Mouse (Mus musculus): ENCODE results near the gene 1110051M20Rik.

1110051M20Rik gene

DNA sequence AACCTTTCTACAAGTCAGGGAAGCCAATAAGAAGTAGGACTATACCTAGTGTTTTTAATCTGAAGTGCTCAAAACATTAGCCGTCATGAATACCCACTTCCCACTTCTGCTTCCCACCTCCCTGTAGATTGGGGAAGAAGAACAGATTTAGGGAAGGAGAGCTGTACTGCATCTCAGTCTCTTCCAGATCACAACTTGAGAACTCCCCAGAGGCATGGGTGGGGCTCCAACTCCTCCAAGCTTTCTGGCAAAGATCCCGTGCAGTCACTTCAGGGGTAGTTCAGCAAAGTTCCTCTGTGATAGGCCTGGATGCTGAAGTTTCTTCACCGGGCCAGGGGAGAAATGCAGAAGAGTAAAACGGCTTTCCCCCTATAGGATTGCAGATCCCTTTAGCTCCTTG, 109.4 kb downstream of the 1110051M20Rik start:
- no peak for DNase-seq

DNA sequence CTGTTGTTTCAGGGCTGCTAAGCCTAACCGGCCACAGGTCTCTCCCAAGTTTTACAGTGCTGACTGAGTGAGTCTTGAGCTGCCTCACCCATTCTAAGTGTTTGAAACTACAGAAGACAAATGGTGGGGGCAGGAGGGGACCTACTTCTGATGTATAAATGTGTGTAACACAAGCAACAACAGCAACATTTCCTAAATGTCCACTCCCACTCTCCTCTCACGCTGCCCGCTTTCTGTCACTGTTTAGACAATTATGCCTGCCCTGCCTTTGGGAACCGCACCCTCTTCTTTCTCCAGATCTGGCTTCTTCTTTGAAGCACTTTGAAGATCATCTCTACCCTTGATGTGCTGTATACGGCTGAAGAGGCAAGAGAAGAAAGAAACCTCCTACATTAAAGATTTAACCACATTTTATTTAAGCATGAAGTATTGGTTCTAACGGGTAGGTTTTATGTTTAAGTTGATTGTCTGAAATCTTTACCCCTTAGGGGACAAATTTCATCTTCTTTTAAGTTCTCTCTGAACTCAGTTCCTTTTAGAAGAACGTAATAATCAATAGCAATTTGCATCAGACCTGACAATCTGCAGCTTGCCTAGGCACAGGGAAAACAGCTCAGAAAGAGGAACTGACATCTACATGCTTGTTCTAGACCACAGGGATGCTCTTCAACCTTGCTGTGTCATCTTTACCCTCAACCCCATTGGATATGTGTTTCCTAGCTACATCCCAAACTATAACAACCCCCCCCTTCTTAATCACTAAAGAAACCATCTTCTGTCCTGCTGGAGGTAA, 113.3 kb downstream of the 1110051M20Rik start:
- DNase-seq: no peak

DNA sequence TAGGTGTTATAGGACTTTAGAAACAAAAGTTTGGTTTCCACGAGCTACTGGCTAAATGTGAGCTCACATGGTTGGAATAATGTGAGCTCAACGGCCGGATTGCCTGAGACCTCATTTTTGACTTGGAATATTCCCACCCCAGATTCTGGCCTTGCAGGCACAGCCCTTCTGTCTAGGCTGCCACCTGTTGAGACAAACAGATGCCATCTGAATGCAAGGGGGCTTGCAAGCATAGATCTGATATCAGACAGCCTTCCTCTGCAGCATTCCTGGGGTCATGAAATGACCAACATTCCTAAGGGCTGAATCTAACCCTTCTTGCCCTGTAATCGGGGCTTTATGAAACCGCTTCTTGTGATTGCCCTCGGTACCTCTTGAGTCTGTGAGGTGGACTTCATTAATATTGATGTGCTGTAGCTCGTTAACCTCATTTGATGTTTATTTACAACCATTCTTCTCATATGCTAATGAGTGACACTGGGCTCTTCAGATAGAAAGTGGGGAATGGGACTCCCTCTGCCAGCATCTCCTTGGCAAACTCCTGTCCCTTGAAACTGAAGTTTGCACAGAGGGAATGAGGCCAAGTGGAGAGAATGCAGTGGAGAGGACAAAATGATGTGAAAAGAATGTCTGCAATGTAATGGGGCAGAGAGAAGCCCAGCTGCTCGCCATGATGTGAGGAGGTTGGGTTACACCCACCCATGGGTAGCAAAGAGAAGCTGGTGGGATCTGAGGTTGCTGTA, 114.3 kb downstream of the 1110051M20Rik start:
- no peak for DNase-seq

DNA sequence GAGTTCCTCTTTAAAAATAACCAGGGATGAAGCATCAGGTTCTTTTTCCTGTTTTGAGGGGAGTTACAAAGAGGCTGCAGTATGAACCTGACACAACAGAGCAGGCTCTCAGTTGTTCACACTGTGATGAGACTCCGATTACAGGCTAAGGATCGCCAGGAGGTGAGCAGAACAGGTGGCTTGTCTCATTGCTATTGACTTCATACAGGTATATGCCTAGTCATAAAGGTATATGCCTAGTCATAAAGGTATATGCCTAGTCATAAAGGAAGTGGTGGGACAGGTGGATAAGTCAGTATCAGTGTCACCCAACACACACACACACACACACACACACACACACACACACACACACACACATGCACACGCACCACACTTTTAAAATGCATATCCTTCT, 115.8 kb downstream of the 1110051M20Rik start:
- DNase-seq: no peak

DNA sequence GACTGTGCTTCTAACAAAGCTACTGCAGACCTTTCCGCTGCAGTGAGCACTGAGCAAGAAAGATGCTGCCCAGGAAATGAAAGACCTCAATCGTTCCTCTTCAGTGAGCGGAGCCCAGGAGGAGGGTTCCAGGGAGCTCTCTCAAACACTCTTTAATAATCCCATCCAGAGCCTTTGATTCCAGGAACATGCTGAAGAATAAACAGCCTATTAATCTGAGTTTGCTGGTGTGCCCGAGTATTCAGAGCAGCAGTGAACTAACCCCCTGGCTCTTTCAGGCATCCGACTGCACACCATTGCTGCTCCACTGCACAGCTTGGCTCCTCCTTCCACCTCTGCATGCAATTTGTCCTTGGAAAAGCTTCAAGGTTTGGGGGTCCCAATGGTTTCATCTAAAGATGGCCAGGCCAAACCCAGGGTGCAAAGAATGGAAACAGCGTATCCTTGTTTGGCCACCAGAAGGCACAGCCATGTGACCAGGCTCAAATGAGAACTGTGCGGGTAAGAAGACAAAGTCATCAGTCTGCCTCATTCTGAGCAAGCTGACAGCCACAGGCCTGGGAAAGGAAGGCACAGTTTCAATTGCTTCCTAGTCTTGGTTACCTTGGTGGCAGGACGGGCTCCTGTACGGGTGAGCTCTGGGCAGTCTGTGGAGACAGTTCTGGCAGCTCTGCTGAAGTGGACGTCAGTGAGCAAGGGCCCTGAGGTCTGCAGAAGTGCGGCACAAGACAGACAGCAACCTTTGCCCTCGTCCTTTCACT, 116.4 kb downstream of the 1110051M20Rik start:
- no peak for DNase-seq

DNA sequence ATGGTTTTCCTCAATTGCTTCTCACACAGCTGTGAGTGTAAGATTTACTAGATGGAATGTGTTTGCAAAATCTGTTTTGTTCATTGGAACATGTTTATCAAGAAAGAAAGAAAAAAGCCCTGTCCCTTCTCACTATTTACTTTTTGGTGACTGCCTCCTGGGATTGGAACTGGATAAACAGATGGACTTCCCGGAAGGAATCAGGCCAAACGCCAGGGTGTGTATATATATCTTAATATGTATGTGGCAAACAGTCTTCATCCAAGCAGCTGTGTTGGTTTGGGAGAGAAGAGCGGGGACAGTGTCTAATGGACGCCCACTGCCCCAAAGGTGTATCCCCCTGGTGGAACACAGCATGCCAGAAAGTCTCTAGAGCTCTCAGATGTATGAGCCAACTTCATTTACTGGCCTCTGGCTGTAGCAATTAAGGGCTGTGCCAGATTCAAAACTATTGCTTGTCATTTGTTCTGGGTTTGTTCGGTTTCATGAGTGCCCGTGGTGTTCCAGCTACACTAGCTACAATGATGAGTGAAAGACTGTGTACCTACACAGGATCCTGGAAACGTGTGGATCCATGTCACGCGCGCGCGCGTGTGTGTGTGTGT, 117.7 kb downstream of the 1110051M20Rik start:
- no peak for DNase-seq

DNA sequence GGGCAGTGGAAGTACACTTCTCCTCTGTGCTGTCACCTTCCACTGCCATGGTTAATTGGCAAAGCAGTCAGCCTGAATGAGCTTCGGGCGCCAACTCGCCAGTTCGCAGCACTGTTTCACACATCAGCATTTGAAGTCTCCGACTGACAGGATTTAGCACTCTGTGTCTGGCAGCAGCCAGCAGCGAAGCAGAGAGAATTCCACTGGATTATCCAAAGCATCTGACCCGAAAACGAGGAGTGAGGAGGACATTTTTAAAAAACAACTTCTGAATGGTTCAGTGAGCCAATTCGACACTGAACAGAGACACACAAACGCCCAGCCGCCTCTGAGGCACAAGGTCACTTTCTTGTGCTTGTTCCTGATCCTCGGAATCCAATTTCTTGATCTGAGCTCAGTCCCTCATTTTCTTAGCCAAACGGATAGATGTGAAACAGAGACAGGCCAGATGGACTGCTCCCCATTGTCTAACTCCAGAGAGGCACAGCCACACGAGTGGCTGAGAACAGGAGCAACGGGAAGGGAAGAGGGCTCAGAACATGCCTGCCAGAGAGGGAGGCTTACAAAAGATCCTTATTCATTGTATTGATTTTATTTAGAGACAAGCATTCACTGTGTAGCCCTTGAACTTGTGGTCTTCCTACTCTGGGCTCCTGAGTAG, 119.6 kb downstream of the 1110051M20Rik start:
- peak; percentile 14 for DNase-seq

DNA sequence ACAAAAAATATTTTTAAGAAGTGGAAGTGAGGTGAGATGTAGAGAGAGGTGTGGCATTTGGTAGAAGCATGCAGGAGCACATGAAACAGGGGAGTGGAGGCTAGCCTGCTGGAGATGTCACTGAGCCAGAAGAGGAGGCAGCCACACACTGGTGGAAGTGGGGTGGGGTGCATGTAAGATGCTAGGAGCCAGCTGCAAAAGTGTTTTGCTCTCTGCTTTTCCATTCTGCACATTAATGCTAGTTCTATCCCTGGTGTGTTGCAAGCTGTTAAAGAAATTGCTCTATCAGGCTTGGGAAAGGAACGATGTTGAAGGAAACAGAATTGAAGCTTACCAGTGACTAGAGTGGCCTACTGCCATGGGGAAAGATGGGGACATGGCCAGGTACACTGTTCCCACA, 120.2 kb downstream of the 1110051M20Rik start:
- no peak for DNase-seq

DNA sequence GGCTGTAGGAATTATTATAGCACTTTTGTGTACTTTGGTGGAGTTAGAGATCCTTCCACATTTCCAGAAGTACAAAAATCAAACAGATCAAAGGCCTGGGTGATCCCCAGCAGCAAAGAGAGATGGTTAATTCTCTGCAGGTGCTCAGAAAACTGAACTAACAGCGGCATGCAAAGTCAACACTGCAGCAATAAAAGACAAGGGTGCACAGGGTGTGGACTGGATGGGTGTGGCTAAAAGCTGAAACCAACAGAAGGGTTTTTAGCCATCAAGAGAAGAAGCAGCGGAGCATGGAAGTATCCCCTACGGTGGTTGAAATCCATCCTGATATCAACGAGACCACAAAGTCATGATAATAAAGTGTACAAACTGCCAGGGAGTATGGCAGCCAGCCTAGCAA, 122.0 kb downstream of the 1110051M20Rik start:
- DNase-seq: no peak

DNA sequence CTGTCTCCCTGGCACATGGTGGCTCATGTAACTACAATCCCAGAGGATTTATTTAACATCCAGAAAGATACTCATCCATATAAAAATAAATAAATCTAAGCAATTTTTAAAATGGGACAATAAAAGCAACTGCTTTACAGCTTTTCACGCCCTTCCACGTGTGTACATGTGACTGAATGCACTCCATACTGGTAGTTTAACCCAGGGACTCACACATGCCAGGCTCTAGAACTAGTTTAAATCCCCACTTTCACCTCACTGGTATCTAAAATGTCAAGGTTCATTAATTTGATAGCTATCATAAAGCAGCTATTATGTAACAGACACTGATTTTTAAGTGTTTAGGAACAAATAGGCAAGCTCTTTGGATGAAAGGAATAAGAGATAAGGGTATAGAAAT, 122.6 kb downstream of the 1110051M20Rik start:
- DNase-seq: no peak

DNA sequence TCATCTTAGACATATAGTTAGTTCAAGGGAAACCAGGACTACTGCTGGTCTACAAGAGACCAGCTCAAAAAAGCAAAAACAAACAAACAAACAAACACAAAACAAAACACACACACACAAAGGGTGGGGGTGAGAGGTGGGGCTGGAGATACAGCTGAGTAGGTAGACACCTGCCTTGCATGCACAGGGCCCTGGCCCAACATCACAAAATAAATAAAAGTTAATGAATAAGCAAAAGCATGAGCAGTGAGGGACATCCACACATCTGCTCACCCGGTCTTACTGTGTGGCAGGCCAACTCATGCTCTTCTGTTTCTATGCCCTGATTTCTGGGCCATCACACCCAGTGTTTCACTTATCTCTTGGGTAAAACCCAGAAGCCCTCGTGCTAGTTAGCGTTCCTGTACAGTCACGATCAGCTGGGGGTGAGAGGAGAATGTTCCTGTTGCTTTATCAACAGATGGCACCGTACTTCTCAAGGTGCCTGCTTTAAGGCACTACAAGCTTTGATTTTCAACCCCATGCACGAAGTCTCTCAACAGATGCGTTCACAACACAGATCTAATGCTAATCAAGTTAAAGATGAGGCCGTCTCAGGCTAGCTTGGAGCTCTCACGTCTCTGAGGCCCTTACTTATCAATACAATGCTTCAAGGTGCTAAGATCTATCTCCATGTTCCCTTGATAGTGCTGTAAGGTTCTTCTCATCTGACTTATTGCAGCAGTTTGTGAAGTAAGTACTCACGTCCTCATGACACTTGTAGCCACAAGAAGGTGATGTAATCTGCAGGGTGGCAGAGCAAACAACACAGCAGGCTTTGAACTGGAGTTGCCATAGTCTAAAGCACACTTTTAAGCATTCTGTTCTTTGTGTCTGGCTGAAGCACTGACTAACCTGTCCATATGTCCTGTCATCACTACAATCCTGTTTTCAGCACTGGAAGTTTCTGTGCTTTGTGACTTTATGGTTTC, 123.7 kb downstream of the 1110051M20Rik start:
- no peak for DNase-seq

DNA sequence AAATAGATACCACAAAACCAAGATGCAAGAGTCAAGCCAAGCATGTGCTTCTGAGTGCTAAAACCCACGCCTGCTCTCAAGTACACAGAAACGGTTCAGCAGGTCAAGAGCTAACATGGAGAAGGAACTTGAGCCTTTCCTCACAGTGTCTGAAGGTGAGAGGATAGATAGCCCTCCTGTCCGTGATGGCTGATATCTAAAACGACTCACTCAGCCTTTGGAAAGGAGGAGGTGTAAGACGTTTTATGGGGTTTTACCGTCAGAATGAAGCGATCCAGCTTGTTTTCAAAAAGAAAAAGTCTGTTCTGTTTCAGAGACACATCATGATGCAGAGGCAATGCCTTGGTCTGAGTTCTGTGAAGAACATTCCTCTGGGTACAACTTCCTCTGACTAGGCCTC, 130.3 kb downstream of the 1110051M20Rik start:
- DNase-seq: no peak

DNA sequence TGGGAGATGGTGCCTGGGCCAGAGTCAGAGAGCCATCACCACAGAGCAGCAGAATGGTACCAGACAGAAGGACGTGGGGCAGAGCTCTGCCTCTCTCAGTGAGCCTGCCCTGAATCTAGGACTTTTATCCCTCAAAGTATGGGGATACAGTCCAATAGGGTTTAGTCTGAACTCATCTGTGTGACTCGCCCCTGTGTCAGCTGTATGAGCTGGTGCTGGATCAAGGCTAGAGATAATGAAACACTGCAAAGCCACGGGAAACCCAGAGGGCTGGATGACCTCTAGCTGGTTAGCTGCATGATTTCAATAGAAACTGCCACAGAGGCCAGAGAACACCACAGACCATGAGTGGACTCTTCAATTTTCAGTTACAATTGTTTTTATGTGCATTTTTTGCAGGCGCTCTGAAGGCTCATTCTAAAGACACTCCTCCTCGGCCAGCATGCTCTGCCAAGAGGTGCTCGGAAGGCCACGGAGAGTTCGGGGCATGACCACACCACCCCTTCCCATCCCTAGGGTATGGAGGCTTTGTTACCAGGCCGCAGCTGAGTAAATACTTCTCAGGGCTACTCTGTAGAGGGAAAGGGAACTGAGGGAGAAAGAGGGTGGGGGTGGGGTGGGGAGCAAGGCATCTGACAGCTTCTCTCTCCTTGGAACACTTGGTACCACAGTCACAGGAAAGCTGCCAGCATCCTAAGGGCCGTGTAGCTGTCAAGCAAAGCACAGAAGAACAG, 131.8 kb downstream of the 1110051M20Rik start:
- no peak for DNase-seq

DNA sequence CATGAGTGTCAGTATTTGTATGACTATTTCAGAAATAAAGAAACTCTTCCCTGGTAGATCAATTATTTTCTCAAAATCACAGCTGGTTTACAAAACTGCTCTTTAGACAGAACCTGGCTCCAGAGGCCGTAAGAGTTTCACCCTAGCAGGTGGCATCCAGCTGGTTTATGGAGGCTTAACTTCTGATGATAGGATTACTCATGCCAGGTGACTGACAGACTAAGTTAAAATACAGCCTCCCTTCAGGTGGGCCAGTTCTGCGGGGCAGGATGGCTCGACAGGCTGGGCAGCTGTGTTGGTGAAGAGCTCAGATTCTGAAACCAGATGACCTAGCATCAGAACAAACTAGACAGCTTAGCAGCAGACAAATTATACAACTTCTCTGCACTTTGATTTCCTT, 135.0 kb downstream of the 1110051M20Rik start:
- no peak for DNase-seq

DNA sequence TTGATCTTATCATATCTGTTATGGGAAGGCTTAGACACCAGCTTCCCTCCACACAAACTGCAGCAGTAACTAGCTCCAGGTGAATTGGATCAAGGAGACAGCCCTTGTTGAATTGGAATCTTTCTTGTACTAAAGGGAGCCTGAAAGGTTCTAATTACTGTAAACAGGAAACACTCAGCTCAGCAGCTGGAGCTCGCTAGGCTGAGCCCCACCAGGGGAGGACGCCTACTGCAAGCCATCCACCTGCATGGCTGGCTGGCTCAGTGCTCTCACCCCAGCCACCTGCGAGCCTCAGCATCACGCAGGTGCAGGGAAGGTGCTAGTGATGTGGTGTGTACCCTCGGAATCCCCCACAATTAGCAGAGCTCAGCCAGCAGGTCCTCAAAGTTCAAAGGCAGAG, 135.8 kb downstream of the 1110051M20Rik start:
- no peak for DNase-seq

DNA sequence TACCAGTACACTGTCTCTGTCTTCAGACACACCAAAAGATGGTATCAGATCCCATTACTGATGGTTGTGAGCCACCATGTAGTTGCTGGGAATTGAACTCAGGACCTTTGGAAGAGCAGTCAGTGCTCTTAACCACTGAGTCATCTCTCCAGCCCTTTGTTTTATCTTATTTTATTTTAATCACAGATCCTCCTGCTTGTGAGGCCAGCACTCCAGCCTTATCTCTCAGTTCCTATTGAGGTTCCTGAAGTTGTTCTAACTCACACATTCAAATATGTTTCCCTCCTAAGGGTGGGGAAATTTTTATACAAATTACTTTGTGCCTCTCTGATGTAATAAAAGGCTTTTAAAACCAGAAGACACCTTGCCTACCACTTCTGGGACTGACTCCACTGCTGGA, 137.9 kb downstream of the 1110051M20Rik start:
- DNase-seq: no peak

DNA sequence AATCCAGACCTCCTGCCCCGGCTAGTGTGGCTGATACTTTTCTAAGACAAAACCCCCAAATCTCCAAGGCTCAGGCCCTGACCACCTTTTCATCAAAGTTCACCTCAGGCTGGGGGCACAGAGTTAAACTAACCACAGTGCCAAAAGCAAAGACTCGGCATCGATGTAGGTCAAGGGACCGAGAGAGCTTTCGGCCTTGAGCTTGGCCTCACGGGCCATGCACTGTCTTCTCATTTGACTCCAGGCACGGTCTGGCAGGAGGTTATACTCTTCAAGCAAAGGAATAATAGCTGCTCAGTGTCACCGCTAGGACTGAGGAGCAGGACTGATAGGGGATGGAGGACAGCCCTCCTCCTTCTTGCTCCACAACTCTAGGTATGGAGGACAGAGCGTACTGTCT, 138.6 kb downstream of the 1110051M20Rik start:
- no peak for DNase-seq

DNA sequence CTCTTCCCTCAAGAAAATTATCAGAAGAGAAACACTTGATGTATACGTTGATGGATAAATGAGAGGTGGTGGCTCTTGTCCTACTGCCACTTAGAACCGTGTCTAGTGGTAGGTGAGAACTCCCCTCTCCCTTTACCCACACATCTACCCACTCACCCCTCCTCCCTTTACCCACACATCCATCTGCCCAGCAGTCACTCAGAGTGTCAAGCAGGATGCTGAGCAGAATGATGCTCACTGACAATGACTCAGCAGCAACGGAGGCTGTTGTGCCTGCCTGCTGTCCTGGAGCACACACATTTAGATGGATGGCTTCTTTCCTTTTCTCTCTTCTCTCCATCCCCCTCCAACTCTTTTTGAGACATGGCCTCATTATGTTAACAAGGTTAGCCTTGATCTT, 141.7 kb downstream of the 1110051M20Rik start:
- no peak for DNase-seq

DNA sequence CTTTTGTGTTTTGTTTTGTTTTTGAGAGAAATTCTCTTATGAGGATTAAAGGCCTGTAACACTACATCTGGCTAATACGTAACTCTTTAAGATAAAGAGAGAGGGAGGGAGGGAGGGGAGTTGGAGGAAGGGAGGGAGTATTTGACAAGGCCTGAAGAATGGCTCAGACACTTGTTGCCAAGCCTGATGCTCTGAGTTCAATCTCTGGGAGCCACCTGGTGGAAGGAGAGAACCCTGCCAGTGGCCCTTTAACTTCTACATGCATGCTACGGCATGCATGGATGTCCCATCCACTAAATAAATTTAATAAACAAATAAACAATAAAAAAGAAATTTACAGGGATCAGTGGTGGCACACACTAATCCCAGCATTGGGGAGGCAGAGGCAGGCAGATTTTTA, 142.7 kb downstream of the 1110051M20Rik start:
- no peak for DNase-seq

DNA sequence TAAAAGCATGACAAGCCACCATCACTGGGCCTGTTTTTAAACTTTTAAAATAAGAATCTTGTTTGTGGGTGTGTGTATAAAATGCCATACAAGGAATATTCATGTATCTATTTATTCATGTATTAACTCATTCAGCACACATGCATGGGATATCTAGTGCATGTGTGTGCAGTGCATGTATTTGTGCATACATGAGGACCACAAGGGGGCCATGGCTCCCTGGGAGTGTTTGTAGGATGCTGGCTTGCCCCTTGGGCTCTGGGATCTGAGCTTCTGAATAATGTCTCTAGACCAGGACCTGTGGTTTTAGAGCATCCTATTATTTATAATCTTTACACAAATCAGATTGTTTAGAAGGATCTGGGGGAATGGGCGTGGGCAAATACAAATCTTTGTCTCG, 143.7 kb downstream of the 1110051M20Rik start:
- DNase-seq: no peak

DNA sequence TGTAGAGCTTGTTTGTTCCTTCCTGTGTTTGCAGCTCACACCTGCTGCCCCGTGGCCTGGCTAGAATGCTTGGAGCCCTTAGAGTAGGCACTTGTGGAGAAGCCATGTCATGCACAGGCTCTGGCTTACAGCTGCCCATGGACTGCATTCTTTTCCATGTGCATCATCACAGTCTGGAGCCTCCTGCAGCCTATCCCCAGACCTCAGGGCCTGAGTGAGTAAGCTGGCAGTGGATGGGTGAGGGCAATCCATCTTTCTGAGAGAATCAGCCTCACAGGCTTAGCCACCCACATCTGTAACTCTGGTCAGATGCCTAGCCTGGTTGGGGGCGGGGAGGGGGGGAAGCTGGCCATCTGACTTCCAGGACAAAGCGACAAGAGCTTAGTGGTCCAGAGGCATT, 145.3 kb downstream of the 1110051M20Rik start:
- no peak for DNase-seq

All from right cerebral cortex, postnatal 4 days (tissue).